Mouse (Mus musculus) brown adipose tissue, adult 24 weeks (tissue): ENCODE results near the gene Adam19. TPM values are rescaled to one million over a fixed set of nuclear protein-coding genes. Genes with fewer than 3 reads are reported as not detected.

ENCODE experiments used
- H3K27ac ChIP-seq: fragments of 200-500 bp; replicated peaks from 2 replicates; pipeline ENCODE4 v1.5.1; 2012; ENCODE audit warnings: low read depth, mild to moderate bottlenecking, low read length
- H3K4me1 ChIP-seq: fragments of 200-500 bp; 2 replicates; pipeline ENCODE4 v1.6.1; 2012; ENCODE audit warnings: low read length, mixed read lengths; ENCODE audit not compliant: control insufficient read depth, insufficient read depth, insufficient read length
- H3K4me3 ChIP-seq: fragments of 200-500 bp; 2 replicates; pipeline ENCODE4 v1.5.1; 2012; ENCODE audit warnings: low read depth, mild to moderate bottlenecking, low read length, moderate library complexity; ENCODE audit not compliant: insufficient read depth
- polyA plus RNA-seq: library from polyadenylated mRNA; stranded (reverse); fragments of >200 nt; gene quantifications from 2 replicates; pipeline ENCODE4 v1.2.4, GENCODE M21; 2012; ENCODE audit not compliant: missing spikeins, insufficient read depth, insufficient read length

The Adam19 gene
- polyA plus RNA-seq, 1 experiment = 3.1 TPM

GRCm38 (mm10) chr11:46194175-46194574, 138.4 kb downstream of the Adam19 start:
- no peaks in the 10 kb centered on the region for H3K4me1 ChIP-seq
- H3K4me3 ChIP-seq = no peak overlapping the region
- H3K27ac ChIP-seq = no peak overlapping the region

Other genes with a start within 250 kb of the Adam19 start
- gene Clint1, start 203.9 kb upstream of the Adam19 start, polyA plus RNA-seq = 20.0 and 24.7 TPM in 2 replicates
- gene Lsm11, start 111.1 kb upstream of the Adam19 start, polyA plus RNA-seq = 1.9 and 2.2 TPM in 2 replicates
- gene Thg1l, start 100.5 kb upstream of the Adam19 start, polyA plus RNA-seq = 10.9 and 18.7 TPM in 2 replicates
- 0.36 TPM in 1 of 2 replicates, not detected in the other for gene Sox30, start 75.7 kb upstream of the Adam19 start, polyA plus RNA-seq
- 2.3 and 18.9 TPM in 2 replicates for gene Gm12166, start 3.7 kb upstream of the Adam19 start, polyA plus RNA-seq
- not detected in 2 replicates for gene Nipal4, start 110.5 kb downstream of the Adam19 start, polyA plus RNA-seq
- not detected in 2 replicates for gene Fndc9, start 179.5 kb downstream of the Adam19 start, polyA plus RNA-seq